Mouse (Mus musculus) embryonic facial prominence, embryonic 12.5 days (tissue): ENCODE measurements around the gene Slc19a2. TPM values are rescaled to one million over a fixed set of nuclear protein-coding genes. Genes with fewer than 3 reads are reported as not detected.
"Not testable (repeated sequence)": the region's sequence is repeated elsewhere in the genome, so short reads cannot be mapped to it uniquely, and the experiment has no call there.

Experiments used
- ATAC-seq: fragments of 200-750 bp; cut with Nextera tagmentation; 2 replicates; pipeline ENCODE4 v1.8.0; 2017; ENCODE audit not compliant: insufficient number of reproducible peaks, insufficient read depth, low FRiP score, low TSS enrichment
- H3K27ac ChIP-seq: fragments of 300-500 bp; sonication (generic); 2 replicates; pipeline ENCODE4 v1.5.1; 2016; ENCODE audit warnings: mild to moderate bottlenecking
- H3K27me3 ChIP-seq: fragments of 300-500 bp; sonication (generic); 2 replicates; pipeline ENCODE4 v1.6.1; 2016; ENCODE audit warnings: mild to moderate bottlenecking, moderate library complexity
- H3K36me3 ChIP-seq: fragments of 300-500 bp; sonication (generic); 2 replicates; pipeline ENCODE4 v1.6.1; 2016; ENCODE audit warnings: mild to moderate bottlenecking
- H3K4me1 ChIP-seq: fragments of 300-500 bp; sonication (generic); 2 replicates; pipeline ENCODE4 v1.6.1; 2016
- H3K4me2 ChIP-seq: fragments of 300-500 bp; sonication (generic); replicated peaks from 2 replicates; pipeline ENCODE4 v1.6.1; 2016; ENCODE audit warnings: mild to moderate bottlenecking, moderate library complexity
- H3K4me3 ChIP-seq: fragments of 300-500 bp; sonication (generic); 2 replicates; pipeline ENCODE4 v1.5.1; 2016; ENCODE audit warnings: mild to moderate bottlenecking
- H3K9ac ChIP-seq: fragments of 300-500 bp; sonication (generic); 2 replicates; pipeline ENCODE4 v1.6.1; 2016; ENCODE audit warnings: mild to moderate bottlenecking, moderate library complexity
- H3K9me3 ChIP-seq: fragments of 300-500 bp; sonication (generic); 2 replicates; pipeline ENCODE4 v1.6.1; 2016; ENCODE audit warnings: mild to moderate bottlenecking, moderate library complexity
- WGBS: fragments of 180-500 bp; shearing (Covaris S2); methylation state at CpG from one replicate; pipeline ENCODE4 v1.1.7; 2016; 5-methylcytosine and 5-hydroxymethylcytosine counted together
- polyA plus RNA-seq: library from polyadenylated mRNA; unstranded; fragments of >200 nt; fragmentation: Nextera tagmentation; extraction: Ambion mirVana; gene quantifications from 2 replicates; pipeline ENCODE4 v1.2.1, GENCODE M21; 2016

Gene Slc19a2
- polyA plus RNA-seq, 1 experiment from 2014 or later = 10.1 TPM

DNA sequence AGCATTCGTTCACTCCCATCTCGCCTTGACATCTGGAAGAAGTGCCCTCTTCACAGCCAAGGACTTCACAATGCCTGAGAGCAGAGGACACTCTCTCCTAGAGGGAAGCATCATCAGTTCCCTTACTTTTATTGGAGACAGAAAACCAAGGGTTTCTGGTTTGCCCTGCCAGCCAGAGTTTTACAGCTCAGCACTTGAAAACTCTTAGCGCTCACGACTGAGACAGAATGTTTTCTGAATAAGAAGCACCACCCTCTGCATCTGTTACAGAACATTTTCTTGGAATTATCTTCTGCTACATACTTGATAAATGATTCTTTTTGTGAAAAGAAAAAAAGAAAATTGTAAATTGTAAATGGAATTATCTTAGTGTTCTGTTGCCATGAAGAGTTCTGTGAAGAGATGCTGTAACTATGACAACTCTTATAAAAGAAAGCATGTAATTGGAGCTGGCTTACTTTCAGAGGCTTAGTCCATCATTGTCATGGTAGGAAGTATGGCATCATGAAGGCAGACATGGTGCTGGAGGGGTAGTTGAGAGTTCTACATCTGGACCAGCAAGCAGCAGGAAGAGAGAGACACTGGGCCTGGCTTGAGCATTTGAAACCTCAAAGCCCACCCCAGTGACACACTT lies 16.8 kb upstream of the Slc19a2 start:
- not testable (repeated sequence) for H3K9me3 ChIP-seq, H3K4me1 ChIP-seq, ATAC-seq, H3K27ac ChIP-seq, H3K27me3 ChIP-seq, H3K4me2 ChIP-seq, H3K9ac ChIP-seq, H3K36me3 ChIP-seq, H3K4me3 ChIP-seq
- 82% methylated on average over 3 of the region's 4 CpGs for WGBS

DNA sequence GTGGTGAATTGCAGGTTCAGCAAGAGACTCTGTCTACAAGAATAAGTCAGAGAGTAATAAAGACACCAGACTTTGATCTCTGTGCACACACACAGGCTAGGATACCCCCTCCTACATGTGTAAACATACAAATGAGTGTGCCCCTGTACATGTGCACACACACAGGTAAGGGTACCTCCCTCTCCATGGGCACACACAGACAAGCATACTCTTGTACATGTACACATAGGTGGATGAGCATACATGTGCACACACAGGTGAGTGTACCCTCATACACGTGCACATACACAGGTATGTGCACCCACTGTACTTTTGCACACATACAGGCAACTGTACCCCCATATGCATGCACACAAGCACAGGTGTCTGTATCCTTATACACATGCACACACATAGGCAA lies 15.4 kb upstream of the Slc19a2 start:
- Histone ChIP-seq H3K27me3 (no peaks in the 10 kb centered on the region), H3K36me3 (no peaks in the 10 kb centered on the region), H3K9ac (no peak overlapping the region), H3K4me3 (no peak overlapping the region), H3K4me1 (no peaks in the 10 kb centered on the region), H3K9me3 (no peaks in the 10 kb centered on the region), H3K27ac (no peak overlapping the region), H3K4me2 (no peak overlapping the region)
- ATAC-seq = no peak
- WGBS = 70% methylated on average over 1 of the region's 1 CpGs

- ATAC-seq = no peak
- H3K9ac ChIP-seq = no peak overlapping the region
- no peaks in the 10 kb centered on the region for H3K9me3 ChIP-seq
- H3K27me3 ChIP-seq = no peaks in the 10 kb centered on the region
- no peak overlapping the region for H3K27ac ChIP-seq
- H3K4me3 ChIP-seq = no peak overlapping the region
- no peaks in the 10 kb centered on the region for H3K4me1 ChIP-seq
- WGBS = 55% methylated on average over 7 of the region's 7 CpGs
- no peak overlapping the region for H3K4me2 ChIP-seq
- H3K36me3 ChIP-seq = no peaks in the 10 kb centered on the region
Observed at GRCm38 (mm10) chr1:164235078-164235477, 13.8 kb upstream of the Slc19a2 start.

DNA sequence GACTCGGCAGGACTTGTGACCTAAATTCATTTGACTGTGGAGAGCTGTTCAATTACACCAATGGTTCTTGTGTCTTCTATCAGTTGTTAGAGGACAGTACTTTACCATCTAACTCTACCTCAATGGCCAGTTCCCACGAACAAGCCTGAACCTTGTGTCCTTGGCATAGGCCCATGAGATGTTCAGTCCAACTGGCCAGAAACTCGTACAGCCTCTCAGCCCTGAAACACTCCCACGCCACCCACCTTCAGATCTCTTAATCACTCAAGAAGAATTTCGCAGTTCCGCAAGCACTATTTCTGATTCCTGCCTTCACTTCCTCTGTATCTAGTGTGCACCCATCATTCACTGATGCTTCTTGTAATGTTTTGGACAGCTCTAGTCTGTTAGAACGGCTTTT lies 12.8 kb upstream of the Slc19a2 start:
- no peak overlapping the region for H3K27ac ChIP-seq
- H3K4me2 ChIP-seq = no peak overlapping the region
- no peaks in the 10 kb centered on the region for H3K4me1 ChIP-seq
- H3K4me3 ChIP-seq = no peak overlapping the region
- H3K9ac ChIP-seq = no peak overlapping the region
- no peaks in the 10 kb centered on the region for H3K27me3 ChIP-seq
- WGBS = 68% methylated on average over 7 of the region's 7 CpGs
- ATAC-seq = no peak
- H3K36me3 ChIP-seq = no peaks in the 10 kb centered on the region
- no peaks in the 10 kb centered on the region for H3K9me3 ChIP-seq

DNA sequence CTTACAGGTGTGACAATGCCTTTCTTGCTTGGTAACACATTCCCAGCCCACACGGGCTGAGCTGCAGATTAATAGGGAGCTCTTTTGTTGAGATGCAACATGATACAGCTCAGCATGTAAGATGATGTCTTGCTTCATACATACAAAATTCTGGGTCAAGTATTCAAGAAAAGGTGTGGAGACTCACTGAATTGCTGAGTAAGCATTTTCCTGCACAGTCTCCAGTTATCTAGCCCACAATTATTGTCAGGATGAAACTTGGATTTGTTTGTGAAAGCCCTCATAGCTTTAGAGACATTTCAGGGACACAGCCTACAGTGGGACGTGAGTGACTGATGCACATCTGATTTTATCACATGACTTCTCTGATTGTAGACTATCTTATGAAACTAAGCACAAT lies 7.4 kb upstream of the Slc19a2 start:
- Histone ChIP-seq H3K27me3 (no peaks in the 10 kb centered on the region), H3K4me2 (no peak overlapping the region), H3K9me3 (no peaks in the 10 kb centered on the region), H3K4me1 (0 out of 2 replicates have a peak, but pooled peaks cover 2% of the 10 kb centered on the region), H3K27ac (no peak overlapping the region), H3K4me3 (no peak overlapping the region), H3K9ac (no peak overlapping the region), H3K36me3 (no peaks in the 10 kb centered on the region)
- no peak for ATAC-seq
- 71% methylated on average over 2 of the region's 2 CpGs for WGBS

- H3K4me2 ChIP-seq = no peak overlapping the region
- no peak overlapping the region for H3K4me3 ChIP-seq
- H3K36me3 ChIP-seq = no peaks in the 10 kb centered on the region
- ATAC-seq = no peak
- WGBS = 56% methylated on average over 8 of the region's 8 CpGs
- H3K9me3 ChIP-seq = no peaks in the 10 kb centered on the region
- H3K4me1 ChIP-seq = 0 out of 2 replicates have a peak, but pooled peaks cover 2% of the 10 kb centered on the region
- H3K27ac ChIP-seq = no peak overlapping the region
- H3K27me3 ChIP-seq = no peaks in the 10 kb centered on the region
- no peak overlapping the region for H3K9ac ChIP-seq
Observed at GRCm38 (mm10) chr1:164242809-164243208, 6.0 kb upstream of the Slc19a2 start.

DNA sequence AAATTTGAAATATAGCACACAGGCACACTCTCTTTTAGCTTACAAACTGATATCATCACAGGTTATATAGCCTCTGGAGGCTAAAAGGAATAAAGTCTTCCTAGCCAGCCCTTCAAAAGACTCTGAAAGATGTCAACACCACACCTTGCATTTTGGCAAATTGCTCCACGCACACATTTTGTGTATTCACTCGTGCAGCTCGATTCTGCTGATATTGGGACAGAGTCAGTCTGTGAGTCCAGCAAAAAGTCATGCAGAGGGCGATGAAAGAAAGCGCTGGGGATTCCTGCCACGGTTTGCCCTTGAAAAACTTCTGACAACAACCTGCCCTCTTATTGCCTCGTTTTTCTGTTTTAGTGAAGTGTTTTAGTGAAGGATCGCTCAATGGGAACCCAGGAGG lies 1.4 kb upstream of the Slc19a2 start:
- no peaks in the 10 kb centered on the region for H3K27me3 ChIP-seq
- H3K27ac ChIP-seq = no peak overlapping the region
- 35% methylated on average over 8 of the region's 8 CpGs for WGBS
- H3K36me3 ChIP-seq = no peaks in the 10 kb centered on the region
- H3K9ac ChIP-seq = 0 out of 2 replicates have a peak overlapping the region, but pooled peaks have one; percentile 24
- peak overlapping the region; percentile 58; the same call in 1 of the 2 replicates for H3K4me2 ChIP-seq
- H3K4me1 ChIP-seq = peaks cover 19% of the 10 kb centered on the region
- H3K4me3 ChIP-seq = no peak overlapping the region; the same call in 1 of the 2 replicates
- no peak for ATAC-seq
- H3K9me3 ChIP-seq = no peaks in the 10 kb centered on the region

- Histone ChIP-seq H3K9ac (peak overlapping the region; percentile 24; the same call in 1 of the 2 replicates), H3K4me1 (peaks cover 19% of the 10 kb centered on the region), H3K4me2 (peak overlapping the region; percentile 58), H3K9me3 (no peaks in the 10 kb centered on the region), H3K4me3 (peak overlapping the region; percentile 72), H3K36me3 (no peaks in the 10 kb centered on the region), H3K27ac (no peak overlapping the region), H3K27me3 (no peaks in the 10 kb centered on the region)
- ATAC-seq = no peak
- 7% methylated on average over 10 of the region's 10 CpGs for WGBS
Observed at GRCm38 (mm10) chr1:164247971-164248370, 875 bp upstream of the Slc19a2 start.

DNA sequence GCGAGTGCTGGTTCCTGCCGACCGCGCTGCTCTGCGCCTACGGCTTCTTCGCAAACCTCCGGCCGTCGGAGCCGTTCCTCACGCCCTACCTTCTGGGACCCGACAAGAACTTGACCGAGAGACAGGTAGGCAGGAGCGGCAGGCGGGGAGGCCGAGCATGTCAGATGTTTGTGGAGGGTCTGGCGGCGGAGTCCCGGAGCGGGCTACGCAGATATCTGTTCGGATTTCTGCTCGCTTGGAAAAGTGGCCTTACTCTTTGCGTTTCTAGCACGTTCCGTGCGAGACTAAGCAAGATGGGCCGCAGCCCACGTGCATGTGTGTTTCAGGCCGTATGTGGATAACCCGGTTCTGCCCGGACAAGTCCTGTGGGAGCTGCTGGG lies 476 bp downstream of the Slc19a2 start:
- Histone ChIP-seq H3K9me3 (no peaks in the 10 kb centered on the region), H3K27ac (no peak overlapping the region), H3K4me1 (peaks cover 19% of the 10 kb centered on the region), H3K27me3 (no peaks in the 10 kb centered on the region), H3K36me3 (no peaks in the 10 kb centered on the region), H3K4me3 (peak overlapping the region; percentile 72), H3K4me2 (peak overlapping the region; percentile 58), H3K9ac (peak overlapping the region; percentile 63)
- ATAC-seq = no peak; the same call in none of the 2 replicates
- under 1% methylated on average over 33 of the region's 33 CpGs for WGBS

GRCm38 (mm10) chr1:164250391-164251150 lies 1.7 kb downstream of the Slc19a2 start:
- H3K9ac ChIP-seq = no peak overlapping the region
- no peaks in the 10 kb centered on the region for H3K9me3 ChIP-seq
- H3K4me3 ChIP-seq = peak overlapping the region; percentile 72; the same call in 1 of the 2 replicates
- no peaks in the 10 kb centered on the region for H3K27me3 ChIP-seq
- no peak overlapping the region for H3K27ac ChIP-seq
- H3K36me3 ChIP-seq = no peaks in the 10 kb centered on the region
- ATAC-seq = no peak
- 39% methylated on average over 8 of the region's 8 CpGs for WGBS
- H3K4me1 ChIP-seq = peaks cover 19% of the 10 kb centered on the region
- H3K4me2 ChIP-seq = peak overlapping the region; percentile 58

- Histone ChIP-seq H3K4me2 (no peak overlapping the region), H3K9ac (no peak overlapping the region), H3K27me3 (no peaks in the 10 kb centered on the region), H3K9me3 (no peaks in the 10 kb centered on the region), H3K4me3 (no peak overlapping the region), H3K27ac (no peak overlapping the region), H3K36me3 (no peaks in the 10 kb centered on the region), H3K4me1 (peaks cover 17% of the 10 kb centered on the region)
- WGBS = 89% methylated on average over 1 of the region's 1 CpGs
- ATAC-seq = no peak
Observed at GRCm38 (mm10) chr1:164251438-164251837, 2.6 kb downstream of the Slc19a2 start.

- Histone ChIP-seq H3K36me3 (peaks cover 8% of the 10 kb centered on the region; the same call in 1 of the 2 replicates), H3K27me3 (no peaks in the 10 kb centered on the region), H3K27ac (no peak overlapping the region), H3K9ac (no peak overlapping the region), H3K4me1 (peaks cover 17% of the 10 kb centered on the region), H3K4me2 (no peak overlapping the region), H3K9me3 (no peaks in the 10 kb centered on the region), H3K4me3 (no peak overlapping the region)
- ATAC-seq = no peak
- WGBS = 78% methylated on average over 5 of the region's 5 CpGs
Observed at GRCm38 (mm10) chr1:164252551-164252950, 3.7 kb downstream of the Slc19a2 start.
